Mouse (Mus musculus) stomach, embryonic 15.5 days (tissue): ENCODE results near the gene Ubxn6. TPM values are rescaled to one million over a fixed set of nuclear protein-coding genes. Genes with fewer than 3 reads are reported as not detected.
"Not testable (repeated sequence)": the region's sequence is repeated elsewhere in the genome, so short reads cannot be mapped to it uniquely, and the experiment has no call there.

Experiments used
- ATAC-seq: fragments of 200-750 bp; cut with Nextera tagmentation; 2 replicates; pipeline ENCODE4 v1.8.0; 2017; ENCODE audit warnings: low read depth, moderate number of reproducible peaks, moderate TSS enrichment; ENCODE audit not compliant: insufficient read depth, low FRiP score
- H3K27ac ChIP-seq: fragments of 300-500 bp; sonication (generic); 2 replicates; pipeline ENCODE4 v1.5.1; 2015; ENCODE audit warnings: mild to moderate bottlenecking, inconsistent platforms
- H3K27me3 ChIP-seq: fragments of 300-500 bp; sonication (generic); replicated peaks from 2 replicates; pipeline ENCODE4 v1.6.1; 2015; ENCODE audit warnings: inconsistent platforms
- H3K36me3 ChIP-seq: fragments of 300-500 bp; sonication (generic); 2 replicates; pipeline ENCODE4 v1.6.1; 2015; ENCODE audit warnings: inconsistent platforms
- H3K4me1 ChIP-seq: fragments of 300-500 bp; sonication (generic); 2 replicates; pipeline ENCODE4 v1.6.1; 2015; ENCODE audit warnings: inconsistent platforms
- H3K4me2 ChIP-seq: fragments of 300-500 bp; sonication (generic); 2 replicates; pipeline ENCODE4 v1.6.1; 2015; ENCODE audit warnings: mild to moderate bottlenecking, inconsistent platforms
- H3K4me3 ChIP-seq: fragments of 300-500 bp; sonication (generic); replicated peaks from 2 replicates; pipeline ENCODE4 v1.5.1; 2015; ENCODE audit warnings: inconsistent platforms
- H3K9ac ChIP-seq: fragments of 300-500 bp; sonication (generic); 2 replicates; pipeline ENCODE4 v1.6.1; 2015; ENCODE audit warnings: inconsistent platforms
- H3K9me3 ChIP-seq: fragments of 300-500 bp; sonication (generic); 2 replicates; pipeline ENCODE4 v1.6.1; 2016; ENCODE audit warnings: inconsistent platforms
- WGBS: fragments of 180-500 bp; shearing (Covaris S2); methylation state at CpG from one replicate; pipeline ENCODE4 v1.1.7; 2015; 5-methylcytosine and 5-hydroxymethylcytosine counted together
- polyA plus RNA-seq: library from polyadenylated mRNA; unstranded; fragments of >200 nt; fragmentation: Nextera tagmentation; extraction: Ambion mirVana; gene quantifications from 2 replicates; pipeline ENCODE4 v1.2.1, GENCODE M21; 2015

Ubxn6 gene
- polyA plus RNA-seq, 1 experiment from 2014 or later = 36.0 TPM

DNA sequence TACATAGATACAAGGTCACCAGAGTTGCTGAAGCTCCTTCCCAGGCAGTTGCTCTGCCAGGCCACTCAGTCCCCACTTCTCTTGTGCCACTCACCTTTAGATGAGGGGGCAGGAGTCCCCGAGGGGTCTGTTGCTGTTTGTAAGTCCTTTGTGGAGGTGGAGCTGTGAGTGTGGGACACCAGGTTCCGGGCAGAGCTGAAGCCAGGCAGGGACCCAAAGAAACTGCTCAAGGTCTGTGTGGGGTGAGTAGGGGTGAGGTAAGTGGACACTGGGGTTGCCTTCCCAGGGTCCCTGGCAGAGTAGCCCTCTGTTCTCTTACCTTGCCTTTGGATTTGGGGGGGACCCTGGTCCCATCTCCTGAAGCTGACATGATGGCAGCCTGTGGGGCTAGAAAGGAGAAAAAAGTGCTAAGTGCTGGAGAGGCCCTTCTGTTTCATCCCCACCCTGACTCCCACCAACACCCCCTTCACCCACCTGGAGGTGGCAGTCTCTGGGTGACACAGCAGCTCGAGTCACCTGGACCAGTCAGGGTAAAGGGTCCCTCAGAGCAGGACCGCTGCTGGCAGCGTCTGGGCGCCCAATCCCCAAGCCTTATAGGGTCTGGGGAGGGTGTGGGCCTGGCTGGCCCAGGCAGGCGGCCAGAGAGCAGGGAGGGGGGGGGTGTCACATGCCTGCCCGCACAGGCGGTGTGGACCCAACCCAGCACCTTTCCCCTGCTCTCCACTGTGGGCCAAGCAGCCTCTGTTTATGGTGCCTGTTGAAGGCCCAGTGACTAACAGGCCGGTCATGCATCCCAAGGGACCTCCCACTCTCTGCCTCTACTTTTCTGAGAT lies 34.6 kb upstream of the Ubxn6 start, which contains the start of gene Plin4:
Gene Plin4 (minus strand): TSS at position 585 of the 833 bp plus-strand sequence.
- Histone ChIP-seq H3K4me1 (no peaks in the 10 kb centered on the region), H3K9me3 (no peaks in the 10 kb centered on the region), H3K4me2 (no peak within 1 kb of the TSS), H3K9ac (no peak within 1 kb of the TSS), H3K27me3 (no peaks in the 10 kb centered on the region), H3K27ac (no peak within 1 kb of the TSS), H3K4me3 (no peak within 1 kb of the TSS), H3K36me3 (no peaks in the 10 kb centered on the region; the same call in 1 of the 2 replicates)
- 60% methylated on average over 10 of the region's 10 CpGs for WGBS
- ATAC-seq = no peak

GRCm38 (mm10) chr17:56108334-56109044 lies 33.7 kb upstream of the Ubxn6 start:
- no peak overlapping the region for H3K4me2 ChIP-seq
- WGBS = 78% methylated on average over 6 of the region's 6 CpGs
- H3K27ac ChIP-seq = no peak overlapping the region
- no peaks in the 10 kb centered on the region for H3K27me3 ChIP-seq
- H3K4me3 ChIP-seq = no peak overlapping the region
- no peak overlapping the region for H3K9ac ChIP-seq
- peaks cover 4% of the 10 kb centered on the region; the same call in 1 of the 2 replicates for H3K36me3 ChIP-seq
- no peaks in the 10 kb centered on the region for H3K9me3 ChIP-seq
- ATAC-seq = no peak
- no peaks in the 10 kb centered on the region for H3K4me1 ChIP-seq

DNA sequence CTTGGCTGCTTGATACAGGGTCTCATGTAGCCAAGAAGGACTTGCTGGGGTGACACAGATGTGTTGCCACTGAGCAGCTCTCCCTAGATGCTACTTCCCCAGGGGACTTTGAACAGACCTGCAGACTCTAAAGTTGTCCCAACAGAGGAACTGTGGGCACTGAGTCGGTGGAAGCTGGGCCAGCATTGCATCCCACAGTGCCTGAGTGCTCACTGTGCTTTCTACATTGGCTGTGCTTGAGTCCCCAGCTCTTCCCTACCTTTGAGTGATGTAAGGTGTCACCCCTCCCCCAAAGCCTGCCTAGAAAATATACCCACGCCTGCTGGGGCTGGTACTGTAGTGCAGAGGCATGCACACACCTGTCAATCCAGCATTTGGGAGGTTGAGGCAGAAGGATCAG lies 32.9 kb upstream of the Ubxn6 start:
- Histone ChIP-seq H3K9me3 (no peaks in the 10 kb centered on the region), H3K9ac (no peak overlapping the region), H3K27me3 (no peaks in the 10 kb centered on the region), H3K27ac (no peak overlapping the region), H3K4me2 (no peak overlapping the region), H3K4me3 (no peak overlapping the region), H3K4me1 (no peaks in the 10 kb centered on the region), H3K36me3 (peaks cover 11% of the 10 kb centered on the region)
- 68% methylated on average over 2 of the region's 2 CpGs for WGBS
- no peak for ATAC-seq

DNA sequence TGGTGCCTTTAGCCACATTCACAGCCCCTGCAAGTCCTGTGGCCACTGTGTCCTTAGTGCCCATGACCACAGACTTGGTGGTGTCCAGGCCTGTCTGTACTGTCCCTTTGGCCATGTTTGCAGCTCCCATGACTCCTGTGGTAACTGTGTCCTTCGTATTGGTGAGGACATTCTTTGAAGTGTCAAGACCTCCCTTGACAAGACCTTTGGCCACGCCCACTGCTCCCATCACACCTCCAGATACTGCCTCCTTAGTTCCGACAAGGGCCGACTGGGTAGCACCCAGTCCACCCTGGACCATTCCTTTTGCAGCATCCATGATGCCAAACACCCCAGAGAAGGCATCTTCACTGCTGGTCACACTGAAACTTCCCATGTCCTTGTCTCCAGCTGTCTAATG lies 32.2 kb upstream of the Ubxn6 start:
- H3K9ac ChIP-seq = no peak overlapping the region
- no peaks in the 10 kb centered on the region for H3K9me3 ChIP-seq
- no peak overlapping the region for H3K27ac ChIP-seq
- no peak for ATAC-seq
- no peaks in the 10 kb centered on the region for H3K27me3 ChIP-seq
- H3K4me3 ChIP-seq = no peak overlapping the region
- WGBS = 69% methylated on average over 4 of the region's 4 CpGs
- no peak overlapping the region for H3K4me2 ChIP-seq
- H3K4me1 ChIP-seq = no peaks in the 10 kb centered on the region
- peaks cover 17% of the 10 kb centered on the region for H3K36me3 ChIP-seq

- H3K27me3 ChIP-seq = not testable (repeated sequence)
- 91% methylated on average over 4 of the region's 4 CpGs for WGBS
- peaks cover 21% of the 10 kb centered on the region for H3K36me3 ChIP-seq
Measured at GRCm38 (mm10) chr17:56106436-56106835, 31.6 kb upstream of the Ubxn6 start.

DNA sequence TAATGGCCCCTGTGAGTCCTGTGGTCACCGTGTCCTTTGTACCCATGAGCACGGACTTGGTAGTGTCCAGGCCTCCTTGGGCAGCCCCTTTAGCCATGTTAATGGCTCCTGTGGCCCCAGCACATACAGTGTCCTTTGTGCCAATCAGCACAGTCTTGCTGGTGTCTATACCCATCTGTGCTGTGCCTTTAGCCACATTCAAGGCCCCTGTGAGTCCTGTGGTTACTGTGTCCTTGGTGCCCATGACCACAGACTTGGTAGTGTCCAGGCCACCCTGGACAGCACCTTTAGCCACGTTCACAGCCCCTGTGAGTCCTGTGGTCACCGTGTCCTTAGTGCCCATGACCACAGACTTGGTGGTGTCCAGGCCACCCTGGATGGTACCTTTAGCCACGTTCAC lies 30.0 kb upstream of the Ubxn6 start:
- not testable (repeated sequence) for H3K4me1 ChIP-seq, H3K9ac ChIP-seq, ATAC-seq, H3K27ac ChIP-seq, H3K4me2 ChIP-seq, H3K4me3 ChIP-seq, H3K27me3 ChIP-seq, H3K9me3 ChIP-seq
- 98% methylated on average over 4 of the region's 5 CpGs for WGBS
- peaks cover 37% of the 10 kb centered on the region for H3K36me3 ChIP-seq

More at GRCm38 (mm10) chr17:56106436-56106835, 31.6 kb upstream of the Ubxn6 start:
- not testable (repeated sequence) for H3K9me3 ChIP-seq, H3K9ac ChIP-seq, H3K4me1 ChIP-seq, H3K27ac ChIP-seq, H3K4me3 ChIP-seq, ATAC-seq, H3K4me2 ChIP-seq

DNA sequence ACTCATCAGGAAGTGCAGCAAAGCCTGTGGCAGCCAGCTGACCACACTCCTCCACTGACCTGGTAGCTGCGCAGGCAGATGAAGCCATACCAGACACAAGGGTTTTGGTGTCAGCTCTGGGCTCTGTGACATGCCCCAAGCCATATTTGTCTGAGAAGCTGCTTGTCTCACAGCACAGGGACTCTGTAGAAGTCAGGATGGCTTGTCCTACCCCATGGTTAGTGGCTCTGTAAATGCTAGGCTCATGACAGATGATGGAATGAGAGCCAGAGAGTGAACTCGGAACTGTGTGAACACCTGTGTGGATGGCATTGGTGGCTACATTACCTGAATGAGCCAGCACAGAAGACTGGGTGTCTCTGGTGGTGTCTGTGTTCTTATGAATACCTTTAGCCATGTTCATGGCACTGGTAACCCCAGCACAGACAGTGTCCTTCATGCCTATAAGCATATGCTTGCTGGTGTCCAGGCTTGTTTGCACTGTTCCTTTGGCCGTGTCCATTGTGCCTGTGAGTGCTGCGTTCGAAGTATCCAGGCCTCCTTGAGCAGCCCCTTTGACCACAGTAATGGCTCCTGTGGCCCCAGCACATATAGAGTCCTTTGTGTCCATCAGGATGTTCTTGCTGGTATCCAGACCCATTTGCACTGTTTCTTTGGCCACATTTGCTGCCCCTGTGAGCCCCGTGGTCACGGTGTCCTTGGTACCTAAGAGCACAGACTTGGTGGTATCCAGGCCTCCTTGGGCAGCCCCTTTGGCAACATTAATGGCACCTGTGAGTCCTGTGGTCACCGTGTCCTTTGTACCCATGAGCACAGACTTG lies 28.8 kb upstream of the Ubxn6 start:
- Histone ChIP-seq H3K4me2 (no peak overlapping the region), H3K4me1 (no peaks in the 10 kb centered on the region), H3K27ac (no peak overlapping the region), H3K27me3 (no peaks in the 10 kb centered on the region), H3K9me3 (no peaks in the 10 kb centered on the region), H3K4me3 (no peak overlapping the region), H3K36me3 (peaks cover 44% of the 10 kb centered on the region), H3K9ac (no peak overlapping the region)
- WGBS = 92% methylated on average over 8 of the region's 8 CpGs
- no peak for ATAC-seq

DNA sequence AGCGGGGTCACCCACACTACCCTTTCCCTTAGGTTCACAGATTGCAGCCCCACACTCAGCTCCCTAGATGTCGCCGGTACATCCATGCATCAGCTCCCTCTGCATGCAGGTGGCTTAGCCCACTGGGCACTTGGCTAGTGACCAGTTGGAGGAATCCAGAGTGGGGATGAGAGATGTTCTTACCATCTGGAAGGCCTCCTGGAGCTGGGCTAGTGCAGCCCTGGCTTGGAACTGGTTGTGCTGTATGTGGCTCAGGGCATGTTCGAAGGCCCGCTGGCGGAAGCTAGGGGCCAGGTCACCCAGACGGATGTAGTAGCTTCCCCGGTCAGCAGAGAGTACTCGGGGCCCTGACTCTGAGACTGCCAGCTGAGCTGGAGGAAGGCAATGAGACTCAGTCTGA lies 28.1 kb upstream of the Ubxn6 start:
- Histone ChIP-seq H3K27me3 (no peaks in the 10 kb centered on the region), H3K4me1 (no peaks in the 10 kb centered on the region), H3K9me3 (no peaks in the 10 kb centered on the region), H3K4me3 (no peak overlapping the region), H3K9ac (no peak overlapping the region), H3K4me2 (no peak overlapping the region), H3K27ac (no peak overlapping the region), H3K36me3 (peaks cover 51% of the 10 kb centered on the region)
- 93% methylated on average over 9 of the region's 9 CpGs for WGBS
- no peak for ATAC-seq

DNA sequence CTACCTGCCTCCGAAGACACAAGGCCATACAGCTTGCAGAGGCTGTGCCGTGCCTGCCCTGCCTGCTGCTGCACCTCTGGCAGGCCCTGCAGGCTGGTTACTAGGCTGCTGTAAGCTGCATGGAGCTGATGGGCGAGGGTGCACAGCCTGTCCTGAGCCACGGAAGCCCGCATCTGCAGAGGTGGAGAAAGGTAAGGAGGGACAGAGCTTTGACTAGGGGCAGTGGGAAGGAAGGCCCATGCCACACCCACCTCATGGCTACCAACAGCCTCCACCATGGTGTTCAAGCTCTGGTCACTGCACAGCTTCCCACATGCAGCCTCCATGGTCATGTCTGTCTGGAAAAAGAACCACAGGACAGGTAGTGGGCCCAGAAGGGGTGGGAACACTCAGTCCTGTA lies 27.3 kb upstream of the Ubxn6 start:
- ATAC-seq = no peak
- Histone ChIP-seq H3K36me3 (peaks cover 59% of the 10 kb centered on the region), H3K27ac (no peak overlapping the region), H3K4me1 (no peaks in the 10 kb centered on the region), H3K9ac (no peak overlapping the region), H3K9me3 (no peaks in the 10 kb centered on the region), H3K27me3 (no peaks in the 10 kb centered on the region), H3K4me3 (no peak overlapping the region), H3K4me2 (no peak overlapping the region)
- WGBS = 89% methylated on average over 5 of the region's 5 CpGs

GRCm38 (mm10) chr17:56100811-56101210 lies 26.0 kb upstream of the Ubxn6 start:
- Histone ChIP-seq H3K4me1 (no peaks in the 10 kb centered on the region), H3K4me3 (no peak overlapping the region), H3K36me3 (peaks cover 70% of the 10 kb centered on the region), H3K27ac (no peak overlapping the region), H3K4me2 (no peak overlapping the region), H3K9me3 (no peaks in the 10 kb centered on the region), H3K27me3 (no peaks in the 10 kb centered on the region), H3K9ac (no peak overlapping the region)
- 85% methylated on average over 3 of the region's 3 CpGs for WGBS
- ATAC-seq = no peak

GRCm38 (mm10) chr17:56098711-56099572 lies 24.1 kb upstream of the Ubxn6 start:
- Histone ChIP-seq H3K9me3 (no peaks in the 10 kb centered on the region), H3K27ac (no peak overlapping the region), H3K4me1 (no peaks in the 10 kb centered on the region), H3K4me2 (no peak overlapping the region), H3K9ac (no peak overlapping the region), H3K4me3 (no peak overlapping the region), H3K36me3 (peaks cover 70% of the 10 kb centered on the region), H3K27me3 (no peaks in the 10 kb centered on the region)
- whole genome bisulfite sequencing = 88% methylated on average over 15 of the region's 15 CpGs
- no peak for ATAC-seq
